In the genomic region with DNA sequence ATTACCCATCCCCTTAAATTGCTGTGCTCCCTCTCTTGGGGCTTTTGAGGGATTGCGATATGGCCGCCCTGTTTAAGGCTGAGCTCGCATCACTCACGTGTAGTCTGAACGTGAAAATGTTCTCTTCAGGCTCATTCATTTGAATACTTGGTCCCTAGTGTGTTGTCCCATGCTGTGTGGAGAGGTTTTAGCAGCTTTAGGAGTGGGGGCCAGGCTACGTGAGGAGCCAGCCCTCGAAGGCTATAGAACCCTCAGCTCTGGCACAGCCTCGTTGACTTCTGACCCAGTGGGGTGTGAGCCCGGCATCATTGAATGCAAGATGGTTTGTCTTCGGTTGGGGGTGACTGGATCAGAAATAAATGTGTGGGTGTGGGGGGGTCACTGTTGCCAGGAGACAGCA, we compare ENCODE assay signal across 19 mouse cellular contexts.
DNase-seq lines count a peak whose midpoint lies in the region; ATAC-seq and TF ChIP-seq lines count a peak whose summit lies in the region.
"Had no signal": no experiment of that assay in that cellular context is flagged by ENCODE, and none has a peak within 500 bp of the region (broad histone marks: within the 10 kb centered on the region; RNA-seq: fewer than 3 reads in every experiment).

No protein-coding gene starts in this region.

- 86% methylated on average over 10 of the region's 10 CpGs for WGBS in heart, embryonic 15.5 days
- WGBS in hindbrain, embryonic 15.5 days, result 48% methylated on average over 10 of the region's 10 CpGs
- WGBS in midbrain, postnatal 0 days, result 59% methylated on average over 10 of the region's 10 CpGs

- no peak for DNase-seq in heart, postnatal 14 days
- DNase-seq in testis, postnatal 10 days (ENCODE audit: low spot score), result peak; percentile 42
- no peak for DNase-seq in testis, postnatal 14 days (ENCODE audit: low spot score)
- peak; percentile 14 for DNase-seq in midbrain, postnatal 0 days (ENCODE audit: low spot score)
- no peak for DNase-seq in lung, postnatal 25 days (ENCODE audit: low spot score)
- no peak for DNase-seq in cerebellum, adult 11-12 months
- DNase-seq: B cell, adult 2 months; cerebellum, adult 9-11 months; forebrain, postnatal 0 days; kidney, adult 18-20 months; kidney, postnatal 10 days; liver, embryonic 13.5 days; lung, embryonic 14.5 days; lung, postnatal 4 days; right cerebral cortex, postnatal 4 days; thymus, postnatal 4 days had no signal

- ATAC-seq in heart, embryonic 15.5 days (replicated peaks; ENCODE audit: insufficient number of reproducible peaks, insufficient read depth, low FRiP score, low read depth), result 0 out of 2 replicates have a peak, but pooled peaks have one; percentile 22
- peak; percentile 71 for ATAC-seq in hindbrain, embryonic 15.5 days (ENCODE audit: low FRiP score, low read depth)
- 0 out of 2 replicates have a peak, but pooled peaks have one; percentile 27 for ATAC-seq in midbrain, postnatal 0 days (ENCODE audit: low FRiP score)
- ATAC-seq: forebrain, postnatal 0 days had no signal

- H3K27ac ChIP-seq in heart, embryonic 15.5 days, result no peak overlapping the region
- H3K27ac ChIP-seq in hindbrain, embryonic 15.5 days (replicated peaks), result no peak overlapping the region
- H3K27ac ChIP-seq in midbrain, postnatal 0 days (ENCODE audit: low read depth, low read length), result no peak overlapping the region
- H3K27ac ChIP-seq: layer of hippocampus, adult 2 months; liver, embryonic 13.5 days had no signal

- H3K9me3 ChIP-seq in heart, embryonic 15.5 days (replicated peaks), result no peaks in the 10 kb centered on the region
- H3K9me3 ChIP-seq in hindbrain, embryonic 15.5 days, result no peaks in the 10 kb centered on the region
- H3K9me3 ChIP-seq in midbrain, postnatal 0 days (ENCODE audit: low read length), result no peaks in the 10 kb centered on the region
- H3K9me3 ChIP-seq: liver, embryonic 13.5 days had no signal

- intact Hi-C loops in heart, postnatal 14 days (cut with DNase I), result no loop called here

- H3K27me3 ChIP-seq in heart, embryonic 15.5 days, result no peaks in the 10 kb centered on the region
- no peaks in the 10 kb centered on the region for H3K27me3 ChIP-seq in hindbrain, embryonic 15.5 days
- H3K27me3 ChIP-seq in midbrain, postnatal 0 days (ENCODE audit: insufficient read depth, low read length), result no peaks in the 10 kb centered on the region
- H3K27me3 ChIP-seq: liver, embryonic 13.5 days had no signal

- no peak overlapping the region for H3K4me3 ChIP-seq in heart, embryonic 15.5 days
- H3K4me3 ChIP-seq in hindbrain, embryonic 15.5 days, result no peak overlapping the region
- no peak overlapping the region for H3K4me3 ChIP-seq in midbrain, postnatal 0 days (ENCODE audit: low read depth, low read length)
- H3K4me3 ChIP-seq: layer of hippocampus, adult 2 months; liver, embryonic 13.5 days had no signal

- H3K36me3 ChIP-seq in heart, embryonic 15.5 days, result no peaks in the 10 kb centered on the region
- no peaks in the 10 kb centered on the region for H3K36me3 ChIP-seq in hindbrain, embryonic 15.5 days
- H3K36me3 ChIP-seq in midbrain, postnatal 0 days (ENCODE audit: insufficient read depth, low read length), result no peaks in the 10 kb centered on the region
- H3K36me3 ChIP-seq: liver, embryonic 13.5 days had no signal

- H3K4me1 ChIP-seq in heart, embryonic 15.5 days (replicated peaks), result peaks cover 8% of the 10 kb centered on the region; the same call in 1 of the 2 replicates
- 0 out of 2 replicates have a peak, but pooled peaks cover 4% of the 10 kb centered on the region for H3K4me1 ChIP-seq in hindbrain, embryonic 15.5 days (replicated peaks)
- H3K4me1 ChIP-seq in midbrain, postnatal 0 days (ENCODE audit: insufficient read depth, low read length), result no peaks in the 10 kb centered on the region
- H3K4me1 ChIP-seq: liver, embryonic 13.5 days had no signal

- no peak overlapping the region for H3K9ac ChIP-seq in heart, embryonic 15.5 days
- no peak overlapping the region for H3K9ac ChIP-seq in hindbrain, embryonic 15.5 days
- no peak overlapping the region for H3K9ac ChIP-seq in midbrain, postnatal 0 days (replicated peaks; ENCODE audit: low read length, poor library complexity, severe bottlenecking)
- H3K9ac ChIP-seq: forebrain, postnatal 0 days; liver, embryonic 13.5 days; lung, embryonic 14.5 days had no signal

- TF ChIP-seq CTCF in midbrain, postnatal 0 days (IDR thresholded peaks at IDR 0.05), result no peak

- no peak overlapping the region for H3K4me2 ChIP-seq in heart, embryonic 15.5 days
- no peak overlapping the region for H3K4me2 ChIP-seq in hindbrain, embryonic 15.5 days
- no peak overlapping the region for H3K4me2 ChIP-seq in midbrain, postnatal 0 days (ENCODE audit: low read depth, low read length, poor library complexity, severe bottlenecking)
- H3K4me2 ChIP-seq: liver, embryonic 13.5 days; lung, embryonic 14.5 days had no signal

Comparison
In these comparisons a context has a peak if more than half of its experiments do, and no peak if none do; other contexts are left out.
1. DNase-seq: peak in testis, postnatal 10 days (single experiment) and midbrain, postnatal 0 days (single experiment); none in heart, postnatal 14 days (0 of 2), testis, postnatal 14 days (single experiment), lung, postnatal 25 days (single experiment) and cerebellum, adult 11-12 months (single experiment).
2. Peak in every context shown above with its lines, with median percentiles within 50 percentile points of each other: ATAC-seq.